Mouse (Mus musculus): ENCODE measurements around the gene Gm21976.
A peak's percentile ranks its signal among the peaks of the same experiment; 100 is the strongest.

Gm21976 gene

DNA sequence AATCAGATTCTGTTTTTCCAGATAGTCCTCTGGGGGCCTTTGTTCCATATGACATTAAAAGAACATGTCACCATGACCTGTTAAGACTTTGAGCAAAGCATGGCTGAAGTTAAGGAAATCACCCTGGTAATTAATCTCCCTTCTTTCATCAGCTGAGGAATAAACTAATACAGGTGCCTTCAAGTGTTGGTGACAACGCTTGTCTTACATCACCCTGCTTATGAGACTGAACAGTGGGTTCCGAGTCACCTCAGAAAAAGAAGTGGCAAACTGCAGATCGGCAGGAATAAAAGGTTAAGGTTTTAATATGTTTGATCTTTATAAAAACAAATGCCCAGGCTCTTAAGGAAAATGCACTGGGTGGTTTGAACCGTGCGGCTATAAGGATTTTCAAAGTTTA lies at the start of gene Gm21976:
Gene Gm21976 (plus strand): TSS at position 202 of the 400 bp plus-strand sequence.
- DNase-seq (ENCODE audit: inconsistent ontology term), result no peak

DNA sequence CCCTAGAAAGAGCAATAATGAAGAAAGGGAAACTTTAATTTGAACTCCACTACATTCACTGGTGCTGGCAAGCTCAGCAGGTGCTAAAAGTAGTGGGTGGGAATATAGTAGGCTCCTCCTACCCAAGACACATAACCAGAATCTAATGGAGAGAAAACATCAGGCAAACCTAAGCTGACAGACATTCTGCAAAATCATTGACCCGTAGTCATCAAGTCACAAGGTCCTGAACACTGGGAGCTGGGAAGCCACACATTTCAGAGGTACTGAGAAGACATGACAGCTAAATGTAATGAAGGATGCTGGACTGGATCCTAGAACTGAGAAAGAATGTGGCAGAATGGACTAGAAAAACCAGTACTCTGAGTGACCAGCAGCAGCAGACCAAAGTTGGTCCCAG lies 49.2 kb upstream of the Gm21976 start:
- peak; percentile 93 for DNase-seq (ENCODE audit: inconsistent ontology term)

DNA sequence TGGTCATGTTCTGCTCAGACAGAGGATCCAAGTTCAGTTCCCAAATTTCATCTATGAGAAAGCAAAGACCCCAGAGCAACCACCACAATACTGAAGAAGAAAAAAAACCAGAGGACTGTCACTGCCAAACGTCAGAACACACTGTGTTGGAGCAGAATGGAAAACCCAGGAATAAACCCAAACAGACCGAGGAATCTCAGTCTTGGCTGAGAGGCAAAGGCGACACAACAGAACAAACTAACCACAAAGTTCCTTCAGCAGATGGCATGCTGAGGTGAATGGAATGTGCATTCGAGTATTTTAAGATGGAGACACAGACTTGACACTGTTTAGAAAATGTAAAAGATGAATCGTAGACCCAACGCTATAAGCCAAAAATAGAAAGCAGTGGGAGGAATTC lies 44.2 kb upstream of the Gm21976 start:
- DNase-seq (ENCODE audit: inconsistent ontology term), result peak; percentile 80

DNA sequence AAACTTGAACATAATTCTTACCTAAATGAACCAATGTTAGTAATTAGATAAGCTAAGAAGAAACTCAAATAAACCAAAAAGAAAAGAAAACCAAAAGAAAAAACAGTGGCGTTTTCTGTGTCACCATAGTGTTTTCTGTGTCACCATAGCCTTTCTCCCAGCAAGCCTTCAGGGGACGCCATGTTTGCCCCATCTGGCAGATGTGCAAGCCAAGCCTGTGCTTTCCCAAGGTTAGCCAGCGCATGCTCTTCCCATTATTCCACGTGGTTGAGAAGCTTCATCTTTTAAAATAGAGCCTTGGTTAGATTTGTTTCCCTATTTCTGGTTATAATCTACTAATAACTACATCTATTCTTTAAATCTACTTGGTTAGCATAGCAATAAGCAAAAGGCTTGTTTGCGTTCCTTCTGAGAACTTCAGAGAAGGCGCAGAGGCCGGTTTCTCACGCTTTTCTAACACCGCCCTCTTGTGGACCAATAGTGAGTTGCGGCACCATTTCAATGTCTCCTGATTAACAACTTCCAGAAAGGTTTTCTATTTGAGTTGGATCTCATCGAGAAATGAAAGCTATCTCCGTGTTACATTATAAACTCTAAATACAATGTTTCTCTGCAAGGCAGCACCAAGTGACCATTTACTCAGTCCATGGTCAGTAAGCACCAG lies 39.6 kb upstream of the Gm21976 start:
- DNase-seq (ENCODE audit: inconsistent ontology term), result peak; percentile 36

DNA sequence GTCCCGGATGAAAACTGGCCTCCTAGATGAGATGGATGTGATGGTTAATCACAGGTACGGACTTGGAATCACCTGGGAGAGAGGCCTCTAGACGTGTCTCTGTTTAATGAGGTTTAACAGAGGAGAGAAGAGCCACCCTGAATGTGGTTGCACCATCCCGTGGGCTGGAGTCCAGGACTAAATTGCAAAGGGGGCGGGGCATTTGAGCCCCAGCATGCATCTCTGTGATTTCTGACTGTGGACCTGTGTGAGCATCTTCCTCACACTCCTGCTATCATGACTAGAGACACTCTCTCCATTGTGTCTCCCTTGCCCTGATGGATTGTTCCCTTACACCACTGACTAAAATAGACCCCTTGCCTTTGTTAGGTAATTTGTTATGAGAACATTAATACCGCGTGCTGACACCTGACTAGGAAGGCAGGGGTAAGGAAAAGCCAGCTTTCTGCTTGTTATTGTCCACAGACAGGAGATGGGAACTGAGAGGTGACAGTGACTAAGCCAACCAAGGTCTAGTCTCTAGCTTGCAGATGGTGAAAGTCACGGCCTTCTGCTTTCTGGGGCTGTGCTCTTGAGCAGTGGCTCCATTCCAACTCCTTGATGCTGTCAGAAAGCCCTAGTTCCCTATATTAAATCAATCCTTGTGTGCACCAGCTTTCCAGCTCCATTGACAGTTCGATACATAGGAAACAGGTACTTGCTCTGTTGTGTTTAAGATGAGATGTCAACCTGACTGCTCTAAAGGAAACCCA lies 38.0 kb upstream of the Gm21976 start:
- DNase-seq (ENCODE audit: inconsistent ontology term), result no peak

DNA sequence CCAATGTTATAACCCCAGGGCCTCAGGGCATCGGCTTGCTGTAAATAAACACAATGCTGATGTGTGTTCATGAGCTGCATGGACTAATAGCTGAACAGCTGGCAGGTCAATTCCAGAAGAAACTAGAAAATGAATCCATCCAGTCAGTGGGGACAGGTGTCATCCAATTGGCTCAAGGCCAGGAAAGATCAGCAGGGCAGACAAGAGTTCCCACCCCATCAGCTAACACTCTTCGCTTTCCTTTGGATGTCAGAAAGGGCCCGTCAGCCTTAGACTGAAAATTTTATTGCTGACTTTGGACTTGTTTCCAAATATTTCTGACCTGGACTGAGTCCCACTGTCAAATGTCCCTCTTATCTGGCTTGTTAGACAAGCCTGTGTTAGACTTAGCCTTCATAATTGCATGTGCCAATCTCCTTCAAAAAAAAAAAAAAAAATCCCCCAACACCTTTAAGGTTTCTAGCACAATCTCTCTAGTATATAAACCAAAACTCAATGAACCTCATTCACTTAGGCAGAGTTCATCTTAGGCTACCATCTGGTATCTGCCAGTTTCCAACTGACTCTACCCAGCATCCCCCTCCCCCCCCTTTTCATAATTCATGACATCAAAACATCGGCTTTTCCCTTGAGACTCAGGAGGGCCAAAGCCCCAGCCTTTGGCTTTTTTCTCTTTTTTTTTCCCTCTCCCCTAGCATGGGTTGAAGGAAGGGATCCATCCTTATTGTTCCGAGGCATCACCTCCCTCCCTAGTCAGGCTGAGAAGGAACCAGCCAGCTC lies 34.9 kb upstream of the Gm21976 start:
- no peak for DNase-seq (ENCODE audit: inconsistent ontology term)

DNA sequence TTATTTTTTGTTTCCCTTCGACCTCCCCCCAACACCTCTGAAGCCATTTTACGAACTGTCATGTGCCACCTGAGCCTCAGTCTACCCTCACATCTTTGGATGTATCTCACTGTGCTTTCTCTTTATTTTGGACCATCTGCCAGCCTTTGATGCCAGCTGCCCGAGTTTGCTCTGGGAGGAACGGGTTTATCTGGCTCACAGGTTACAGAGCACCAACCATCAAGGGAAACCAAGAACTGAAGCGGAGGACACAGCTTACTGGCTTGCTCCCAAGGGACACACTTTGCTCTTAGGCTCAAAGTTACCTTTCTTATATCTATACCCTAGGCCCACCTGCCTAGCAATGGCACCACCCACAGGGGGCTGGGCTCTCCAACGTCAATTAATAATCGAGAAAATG lies 34.3 kb upstream of the Gm21976 start:
- DNase-seq (ENCODE audit: inconsistent ontology term), result no peak

DNA sequence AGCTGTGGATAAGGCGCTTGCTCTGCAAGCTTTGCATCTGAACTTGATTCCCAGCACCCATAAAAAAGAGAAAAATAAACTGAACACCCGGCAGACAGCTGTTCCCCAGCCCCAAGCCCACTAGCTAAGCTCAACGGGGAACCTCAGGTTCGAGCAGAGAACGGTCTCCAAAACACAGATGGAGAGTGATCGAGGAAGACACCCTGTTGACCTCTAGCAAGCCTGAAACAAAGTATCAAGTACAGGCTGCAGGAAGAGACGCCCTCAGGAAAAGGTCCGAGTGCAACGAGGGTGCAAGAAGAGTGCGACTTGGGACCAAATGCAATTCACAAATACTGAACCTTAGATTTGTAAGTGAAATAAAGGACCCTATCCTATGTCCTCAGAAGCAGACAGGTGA lies 30.1 kb upstream of the Gm21976 start:
- no peak for DNase-seq (ENCODE audit: inconsistent ontology term)

DNA sequence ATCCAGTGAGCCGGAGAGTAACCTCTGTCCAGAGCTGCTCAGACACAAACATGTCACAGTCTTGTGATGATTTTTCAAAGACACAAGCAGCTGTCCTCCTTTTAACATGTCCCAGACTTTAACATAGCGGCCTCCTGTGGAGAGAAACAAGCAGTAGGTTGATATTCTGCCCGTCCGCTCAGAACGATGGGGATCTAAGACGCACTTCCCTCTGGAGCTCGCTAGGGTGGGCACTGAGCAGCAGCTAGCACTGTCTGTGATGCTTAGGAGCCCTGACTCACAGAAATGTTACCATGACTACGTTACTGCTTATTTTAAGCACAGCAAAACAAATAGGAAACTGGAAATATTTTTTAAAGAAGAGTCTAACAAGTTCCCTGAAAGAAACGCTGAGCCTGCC lies 24.8 kb upstream of the Gm21976 start:
- no peak for DNase-seq (ENCODE audit: inconsistent ontology term)

DNA sequence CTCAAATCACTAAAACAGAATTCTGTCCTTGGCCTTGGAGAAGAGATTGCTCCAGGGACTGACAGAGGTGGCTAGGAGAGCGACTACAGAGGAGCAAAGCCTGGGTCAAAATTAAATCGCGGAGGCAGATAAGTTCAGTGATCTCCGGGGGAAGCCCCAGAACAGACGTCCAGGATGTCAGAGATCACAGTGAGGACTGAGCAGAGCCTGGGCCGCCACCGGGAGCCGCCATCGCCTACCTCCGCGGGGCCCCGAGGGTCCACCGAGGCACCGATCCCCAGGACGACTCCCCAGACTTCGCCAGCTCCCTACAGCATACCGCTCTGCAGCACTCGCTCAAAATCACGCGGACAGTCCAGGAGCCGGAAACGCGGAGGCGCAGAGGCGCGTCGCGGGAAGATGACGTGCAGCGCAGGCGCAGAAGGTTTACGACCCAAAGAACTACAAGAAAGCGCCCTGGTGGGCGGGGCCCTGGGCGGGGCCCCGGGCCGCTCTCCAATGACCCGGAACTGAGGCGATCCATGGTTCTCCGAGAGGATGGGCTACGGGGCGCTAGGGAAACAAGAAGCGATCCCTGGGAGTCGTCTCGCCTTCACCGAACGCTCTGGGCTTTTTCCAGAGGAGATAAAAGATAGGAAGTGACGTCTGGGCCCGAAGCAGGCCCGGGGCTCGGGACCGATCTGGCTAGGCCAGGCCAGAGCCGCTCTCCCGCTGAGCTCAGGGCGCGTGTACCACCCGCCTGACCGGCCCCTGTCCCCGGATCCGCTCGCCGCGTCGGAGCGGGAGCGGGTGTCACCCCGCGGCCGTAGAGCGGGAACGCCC lies 16.8 kb upstream of the Gm21976 start, which contains the start of the genes Utp15 and Ankra2:
Gene Utp15 (minus strand): TSS at position 406 of the 822 bp plus-strand sequence.
Gene Ankra2 (plus strand): TSS at position 439 of the 822 bp plus-strand sequence.
- peak; percentile 99 for DNase-seq (ENCODE audit: inconsistent ontology term)

DNA sequence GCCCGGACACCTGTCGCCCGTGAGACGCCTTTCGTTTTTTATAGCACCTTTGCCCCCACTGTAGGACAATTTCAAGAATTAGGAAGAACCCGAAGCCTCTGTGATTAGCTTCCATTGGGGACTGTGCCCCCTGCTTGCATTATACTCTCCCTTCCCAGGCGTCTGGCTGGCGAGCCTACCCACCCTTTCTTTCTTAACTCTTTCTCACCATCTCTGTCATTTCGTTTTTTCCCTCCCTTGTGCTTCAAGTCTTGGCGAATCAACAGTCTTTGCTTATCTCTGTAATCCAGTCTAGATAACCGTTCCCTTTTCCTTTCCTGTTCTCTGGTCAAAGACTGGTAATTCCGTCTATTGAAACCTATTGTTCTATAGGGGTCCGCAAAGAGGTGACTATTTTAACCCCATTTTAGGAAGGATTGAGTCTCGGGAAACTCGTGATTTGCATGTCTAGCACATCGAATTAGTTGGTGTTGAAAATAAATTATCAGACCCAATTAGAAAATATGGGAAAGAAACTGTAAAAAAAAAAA lies 16.2 kb upstream of the Gm21976 start:
- peak; percentile 39 for DNase-seq (ENCODE audit: inconsistent ontology term)

DNA sequence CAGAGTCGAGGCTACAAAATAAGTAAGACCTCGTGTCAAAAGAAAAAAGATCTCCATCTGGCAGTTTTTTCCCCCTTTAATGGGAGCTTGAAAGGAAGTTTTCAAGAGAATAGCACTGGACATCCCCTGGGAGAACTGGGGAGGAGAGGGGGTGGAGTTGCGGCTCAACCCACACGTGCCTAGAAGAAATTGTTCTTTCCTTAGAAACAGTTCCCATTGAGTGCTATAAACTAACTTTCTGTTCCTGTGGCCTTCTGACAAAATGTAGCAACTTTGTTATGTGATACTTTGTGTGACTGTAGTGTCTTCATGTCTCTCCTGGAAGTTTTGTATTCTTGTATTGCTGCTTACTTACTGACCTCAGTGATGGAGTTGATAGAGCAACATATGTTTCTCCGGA lies 15.6 kb upstream of the Gm21976 start:
- no peak for DNase-seq (ENCODE audit: inconsistent ontology term)

DNA sequence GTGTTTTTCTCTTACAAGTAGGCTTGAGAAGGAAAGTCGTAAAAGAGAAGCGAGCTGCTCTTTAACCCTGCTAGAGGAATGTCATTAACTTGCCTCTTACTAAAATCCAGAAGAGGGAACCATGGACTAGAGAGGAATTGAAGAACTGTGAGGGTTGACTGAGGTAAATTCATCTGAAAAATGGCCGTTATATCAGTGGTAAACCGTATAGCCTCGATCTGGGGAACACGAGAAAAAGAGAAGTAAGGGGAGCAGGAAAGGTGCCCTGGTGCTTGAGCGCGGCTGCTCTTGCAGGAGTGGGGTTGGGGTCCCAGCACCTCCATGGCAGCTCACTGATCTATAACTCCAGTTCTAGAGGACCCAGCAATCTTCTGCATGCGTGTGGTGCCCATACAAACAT lies 5.7 kb upstream of the Gm21976 start:
- no peak for DNase-seq (ENCODE audit: inconsistent ontology term)

DNA sequence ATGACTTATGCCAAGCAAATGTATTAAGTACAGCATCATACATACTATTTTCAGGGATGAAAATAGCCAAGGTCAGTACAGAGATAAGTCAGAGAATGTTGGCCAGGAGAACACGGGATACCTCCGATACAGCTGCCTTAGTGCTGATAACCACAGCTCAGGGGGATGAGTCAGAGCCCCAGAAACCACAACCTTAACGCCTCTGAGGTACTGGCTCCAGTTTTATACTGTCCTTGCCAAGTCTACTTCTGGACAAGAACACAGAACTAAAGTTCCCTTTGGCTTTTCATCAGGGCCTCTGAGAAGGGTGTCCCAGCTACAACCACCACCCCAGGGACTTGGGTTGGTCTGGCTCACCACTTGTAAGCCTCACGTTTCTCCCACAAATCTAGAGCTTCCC lies 4.0 kb upstream of the Gm21976 start:
- peak; percentile 63 for DNase-seq (ENCODE audit: inconsistent ontology term)

DNA sequence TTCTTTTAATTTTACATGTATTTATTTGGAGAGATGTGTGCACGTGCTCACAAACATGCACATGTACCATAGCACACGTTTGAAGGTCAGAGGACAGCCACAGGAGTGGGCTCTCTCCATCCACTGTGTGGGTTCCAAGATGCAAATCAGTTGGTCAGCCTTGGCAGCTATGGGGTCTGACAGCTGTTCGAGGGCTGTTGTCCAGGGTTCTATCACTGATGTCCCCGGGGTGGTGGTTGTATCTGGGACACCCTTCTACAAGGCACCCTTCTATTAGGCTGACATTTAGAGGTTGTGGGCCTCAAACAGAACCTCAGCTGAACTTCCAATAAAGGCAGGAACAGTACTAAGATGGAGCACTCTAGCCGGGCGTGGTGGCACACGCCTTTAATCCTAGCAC lies 3.4 kb upstream of the Gm21976 start:
- no peak for DNase-seq (ENCODE audit: inconsistent ontology term)

DNA sequence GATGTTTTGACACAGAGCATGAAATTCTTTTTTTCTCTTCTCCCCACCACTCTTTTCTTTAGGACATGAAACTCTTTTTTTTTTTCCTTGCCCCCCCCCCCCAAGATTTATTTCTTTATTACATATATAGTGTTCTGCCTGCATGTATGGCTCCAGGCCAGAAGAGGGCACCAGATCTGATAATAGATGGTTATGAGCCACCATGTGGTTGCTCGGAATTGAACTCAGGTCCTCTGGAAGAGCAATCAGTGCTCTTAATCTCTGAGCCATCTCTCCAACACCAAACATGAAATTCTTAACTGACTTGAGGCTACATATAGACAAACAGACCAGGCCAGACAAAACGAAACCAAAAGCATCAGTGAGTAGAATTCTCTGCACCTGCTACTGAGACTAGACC lies 2.2 kb upstream of the Gm21976 start:
- no peak for DNase-seq (ENCODE audit: inconsistent ontology term)

DNA sequence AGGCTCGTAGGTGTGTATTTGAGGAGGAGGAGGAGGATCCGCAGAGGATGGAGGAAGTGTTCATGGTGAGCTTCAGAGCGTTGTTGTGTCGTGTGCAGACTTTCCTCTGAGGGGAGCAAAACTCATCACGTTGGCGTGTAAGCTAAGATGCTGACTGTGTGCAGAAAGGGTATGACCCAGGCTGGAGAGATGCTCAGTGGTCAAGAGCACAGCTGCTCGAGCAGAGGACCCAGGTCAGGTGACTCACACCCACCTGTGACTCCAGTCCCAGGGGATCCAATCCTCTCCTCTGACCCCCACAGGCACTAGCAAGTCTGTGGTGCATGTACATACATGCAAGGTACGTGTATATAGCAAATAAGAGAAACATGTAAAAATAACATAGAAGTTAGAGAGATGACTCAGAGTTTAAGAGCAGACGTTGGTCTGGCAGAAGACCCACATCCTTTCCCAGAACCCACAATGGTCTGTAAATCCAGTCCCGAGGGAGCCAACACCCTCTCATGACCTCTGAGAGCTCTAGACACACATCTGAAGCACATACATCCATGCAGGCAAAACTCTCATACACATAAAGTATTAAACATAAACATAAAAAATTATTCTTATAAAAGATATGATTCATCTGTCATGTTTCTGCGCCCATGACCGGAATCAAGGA lies 1.4 kb downstream of the Gm21976 start:
- no peak for DNase-seq (ENCODE audit: inconsistent ontology term)

DNA sequence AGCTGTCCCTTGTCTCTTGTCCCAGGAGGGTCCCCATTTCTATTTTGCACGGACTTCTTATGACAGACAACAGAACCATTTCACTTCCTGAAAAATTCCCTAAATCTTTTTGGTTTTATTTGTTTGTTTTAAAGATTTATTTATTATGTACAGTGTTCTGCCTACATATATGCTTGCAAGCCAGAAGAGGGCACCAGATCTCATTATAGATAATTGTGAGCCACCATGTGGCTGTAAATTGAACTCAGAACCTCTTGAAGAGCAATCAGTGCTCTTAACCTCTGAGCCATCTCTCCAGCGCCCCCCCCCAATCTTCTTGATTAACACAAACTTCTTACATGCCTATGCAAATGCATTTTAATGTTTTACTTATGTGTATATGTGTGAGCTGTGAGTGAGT lies 11.0 kb downstream of the Gm21976 start:
- no peak for DNase-seq (ENCODE audit: inconsistent ontology term)

DNA sequence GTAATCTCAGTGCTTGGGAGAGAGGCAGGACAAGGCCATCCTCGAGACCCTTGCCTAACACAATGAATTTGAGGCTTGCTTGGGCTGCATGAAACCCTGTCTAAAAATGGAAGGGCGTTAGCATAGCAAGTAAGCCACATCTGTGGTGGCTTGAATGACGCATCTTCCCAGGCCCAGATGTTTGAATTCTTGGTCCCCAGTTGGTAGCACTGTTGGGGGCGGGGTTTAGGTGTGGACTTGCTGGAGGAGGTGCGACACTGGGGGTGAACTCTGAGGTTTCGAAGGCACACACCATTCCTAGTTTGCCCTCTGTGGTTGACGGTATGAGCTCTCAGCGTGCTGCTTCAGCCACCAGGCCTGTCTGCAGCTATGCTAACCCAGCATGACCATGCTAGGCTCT lies 12.0 kb downstream of the Gm21976 start:
- no peak for DNase-seq (ENCODE audit: inconsistent ontology term)

DNA sequence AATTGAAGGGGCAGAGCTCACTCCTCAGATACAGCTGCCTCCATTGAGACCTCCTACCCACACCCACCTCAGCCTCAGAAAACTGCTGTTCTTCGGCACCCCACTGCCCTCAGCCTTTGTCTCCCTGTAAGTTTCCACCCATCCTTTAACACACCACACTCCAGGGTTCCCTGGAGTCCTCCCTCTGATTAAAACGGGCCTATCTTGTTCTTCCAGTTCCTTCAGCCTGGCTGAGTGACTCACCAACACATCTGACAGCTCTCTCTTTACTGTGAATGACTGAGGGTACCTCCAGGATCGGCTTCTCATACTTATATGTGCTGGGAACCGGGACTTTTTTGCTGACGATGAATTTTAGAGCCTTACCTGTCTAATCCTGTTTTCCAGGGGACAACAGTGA lies 16.4 kb downstream of the Gm21976 start:
- no peak for DNase-seq (ENCODE audit: inconsistent ontology term)

Data from Muller cell, postnatal 12 days (primary cell).